Mouse (Mus musculus) layer of hippocampus, postnatal 14 days (tissue): Measurements from ENCODE around the gene Nek9. TPM values are rescaled to one million over a fixed set of nuclear protein-coding genes. Genes with fewer than 3 reads are reported as not detected.
A peak's percentile ranks its signal among the peaks of the same experiment; 100 is the strongest.
"Not testable (repeated sequence)": the region's sequence is repeated elsewhere in the genome, so short reads cannot be mapped to it uniquely, and the experiment has no call there.

Experiments used
- DNase-seq, 2 experiments: peaks; one replicate each; pipeline ENCODE4 v3.0.0; 2021 to 2022; ENCODE audit warnings: low spot score in 2 of 2, mixed read lengths in 1 of 2
- total RNA-seq, 2 experiments: library from RNA; stranded (reverse); gene quantifications; 2 replicates each; pipeline ENCODE4 v1.2.3; 2021

Gene Nek9
- total RNA-seq, 2 experiments from 2014 or later: 29.4 to 29.6 TPM

GRCm38 (mm10) chr12:85291541-85291940 is 47.6 kb downstream of the Nek9 start:
- DNase-seq: no peak

GRCm38 (mm10) chr12:85290633-85291032 is 48.5 kb downstream of the Nek9 start:
- DNase-seq: no peak

- DNase-seq: no peak
Measured at GRCm38 (mm10) chr12:85289157-85290000, 49.8 kb downstream of the Nek9 start.

GRCm38 (mm10) chr12:85288486-85289156 is 50.5 kb downstream of the Nek9 start, which contains the start of gene Zc2hc1c:
Gene Zc2hc1c, plus strand, starts transcription at chr12:85288591.
- DNase-seq: peak; percentile 53 to 70

- no peak for DNase-seq
Measured at GRCm38 (mm10) chr12:85287809-85288485, 51.2 kb downstream of the Nek9 start, which contains the start of gene Acyp1. Gene Acyp1, minus strand, starts transcription at chr12:85288438.

DNA sequence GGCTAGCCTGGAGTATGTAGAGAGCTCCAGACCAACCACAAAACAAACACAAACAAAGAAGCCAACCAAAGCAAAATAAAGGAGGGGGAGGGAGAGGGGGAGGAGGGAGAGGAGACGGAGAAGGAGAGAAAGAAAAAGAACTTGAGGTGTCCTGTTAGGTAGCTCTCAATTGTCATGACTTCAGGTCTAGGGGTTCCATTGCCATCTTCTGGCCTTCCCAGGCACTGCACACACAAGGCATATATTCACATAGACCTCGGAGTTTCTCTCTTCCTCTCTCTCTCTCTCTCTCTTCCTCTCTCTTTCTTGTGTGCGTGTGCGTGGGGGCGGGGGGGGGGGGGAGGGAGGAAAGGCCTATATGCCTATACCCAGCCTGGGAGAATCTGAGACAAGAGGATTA is 52.2 kb downstream of the Nek9 start:
- no peak for DNase-seq

DNA sequence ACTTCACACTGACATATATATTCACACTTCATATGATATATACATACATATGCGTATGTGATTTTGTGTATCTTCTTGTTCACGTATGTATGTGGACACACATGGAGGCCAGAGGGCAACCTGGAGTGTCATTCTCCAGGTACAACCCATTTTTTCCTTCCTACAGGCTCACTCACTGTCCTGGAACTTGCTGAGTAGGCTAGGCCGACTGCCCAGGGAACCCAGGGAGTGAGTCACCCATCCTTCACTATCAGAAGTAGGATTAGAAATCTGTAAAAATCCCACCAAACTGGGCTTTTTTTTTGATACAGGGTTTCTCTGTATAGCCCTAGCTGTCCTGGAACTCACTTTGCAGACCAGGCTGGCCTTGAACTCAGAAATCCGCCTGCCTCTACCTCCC is 54.2 kb downstream of the Nek9 start:
- no peak for DNase-seq

DNA sequence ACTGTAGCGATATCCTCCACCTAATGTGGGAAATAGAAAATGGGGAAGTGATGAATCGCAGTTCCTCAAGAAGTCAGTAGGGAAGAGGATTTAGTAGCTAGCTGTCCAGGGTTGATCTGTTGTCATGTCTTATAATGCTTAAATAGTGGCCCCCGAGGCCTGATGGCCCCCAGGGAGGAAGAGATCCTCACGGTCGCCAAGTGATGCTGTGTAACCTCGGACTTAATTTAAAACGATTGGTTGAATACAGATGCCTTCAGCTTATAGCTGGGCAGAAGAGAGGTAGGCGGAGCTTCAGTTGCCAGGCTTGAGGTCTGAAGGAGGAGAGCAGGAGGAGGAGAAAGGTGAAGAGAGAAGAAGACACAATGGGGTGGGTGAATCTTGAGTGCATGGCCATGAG is 54.8 kb downstream of the Nek9 start:
- no peak for DNase-seq

DNA sequence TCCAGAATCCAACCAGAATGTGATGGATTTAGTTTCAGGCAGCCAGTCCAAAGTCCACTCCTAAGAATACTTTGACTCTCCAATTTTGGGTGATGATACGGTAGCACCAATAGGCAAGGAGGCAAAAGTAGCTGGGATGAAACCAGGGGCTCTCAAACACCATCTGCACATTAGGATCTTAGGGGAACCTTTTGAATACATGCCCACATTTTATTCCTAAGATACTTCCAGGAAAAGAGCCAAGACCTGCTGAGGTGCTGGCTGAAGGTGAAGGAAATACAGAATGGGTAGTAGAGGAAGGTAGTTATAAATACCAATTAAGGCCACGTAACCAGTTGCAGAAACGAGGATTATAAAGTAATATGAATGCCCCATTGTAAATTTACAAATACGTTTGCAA is 57.4 kb downstream of the Nek9 start:
- not testable (repeated sequence) for DNase-seq

GRCm38 (mm10) chr12:85280845-85281651 is 58.1 kb downstream of the Nek9 start:
- DNase-seq: peak in 1 of 2 experiments; percentile 44

DNA sequence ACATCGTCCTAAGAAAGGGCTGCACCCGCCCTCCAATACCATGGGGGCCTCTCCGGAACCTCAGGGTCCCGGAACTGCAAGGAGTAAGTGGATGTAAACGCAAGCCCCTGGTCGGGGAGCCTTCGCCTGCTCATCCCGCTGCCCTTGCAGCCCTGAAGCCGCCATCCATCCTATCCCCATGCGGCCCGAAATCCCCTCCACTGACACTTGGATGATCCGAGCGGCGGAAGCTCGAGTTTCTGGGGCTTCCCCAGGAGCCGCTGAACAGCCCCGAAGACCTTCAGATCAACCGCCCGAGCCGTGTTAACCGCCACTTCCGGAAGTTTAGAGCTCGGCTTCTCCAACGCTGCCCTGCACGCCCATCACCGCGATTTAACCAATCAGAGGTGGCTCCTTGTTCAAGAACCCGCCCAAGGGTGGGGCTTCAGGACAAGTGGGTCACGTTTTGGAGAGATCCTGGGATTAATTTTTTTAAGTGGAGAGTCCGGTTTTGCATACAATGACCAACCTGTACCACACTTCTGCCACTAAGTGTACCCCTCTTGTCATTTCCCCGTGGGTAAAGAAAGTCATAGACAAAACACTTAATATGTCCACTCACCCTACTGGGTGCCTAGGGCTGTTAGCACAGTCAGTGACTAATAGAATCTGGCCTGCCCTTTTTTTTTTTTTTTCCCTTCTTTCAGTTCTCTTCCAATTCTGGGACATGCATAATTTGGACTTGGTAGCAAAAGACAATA is 58.9 kb downstream of the Nek9 start:
- peak; percentile 97 to 98 for DNase-seq

GRCm38 (mm10) chr12:85279396-85280080 is 59.6 kb downstream of the Nek9 start:
- DNase-seq: no peak

DNA sequence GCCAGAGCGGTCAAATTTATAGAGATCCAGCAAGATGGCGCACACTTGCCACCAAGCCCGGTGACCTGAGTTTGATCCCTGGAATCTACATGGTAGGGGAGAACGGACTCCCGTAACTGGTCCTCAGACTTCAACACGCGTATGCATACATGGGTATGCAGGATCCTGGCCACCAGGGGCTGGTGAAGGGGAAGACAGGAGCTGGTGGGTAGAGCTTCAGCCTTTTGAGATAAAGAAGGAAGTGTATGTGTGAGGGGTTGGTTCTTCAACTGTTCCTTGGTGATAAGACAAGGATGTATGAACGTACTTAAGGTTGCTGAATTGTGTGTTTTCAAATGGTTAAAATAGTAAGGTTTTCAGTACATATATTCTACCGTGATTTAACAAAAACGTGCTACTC is 60.2 kb downstream of the Nek9 start:
- no peak for DNase-seq

GRCm38 (mm10) chr12:85276273-85276672 is 62.9 kb downstream of the Nek9 start:
- DNase-seq: no peak

- no peak for DNase-seq
Measured at GRCm38 (mm10) chr12:85273508-85273907, 65.7 kb downstream of the Nek9 start.

GRCm38 (mm10) chr12:85271843-85272206 is 67.3 kb downstream of the Nek9 start:
- no peak for DNase-seq

DNA sequence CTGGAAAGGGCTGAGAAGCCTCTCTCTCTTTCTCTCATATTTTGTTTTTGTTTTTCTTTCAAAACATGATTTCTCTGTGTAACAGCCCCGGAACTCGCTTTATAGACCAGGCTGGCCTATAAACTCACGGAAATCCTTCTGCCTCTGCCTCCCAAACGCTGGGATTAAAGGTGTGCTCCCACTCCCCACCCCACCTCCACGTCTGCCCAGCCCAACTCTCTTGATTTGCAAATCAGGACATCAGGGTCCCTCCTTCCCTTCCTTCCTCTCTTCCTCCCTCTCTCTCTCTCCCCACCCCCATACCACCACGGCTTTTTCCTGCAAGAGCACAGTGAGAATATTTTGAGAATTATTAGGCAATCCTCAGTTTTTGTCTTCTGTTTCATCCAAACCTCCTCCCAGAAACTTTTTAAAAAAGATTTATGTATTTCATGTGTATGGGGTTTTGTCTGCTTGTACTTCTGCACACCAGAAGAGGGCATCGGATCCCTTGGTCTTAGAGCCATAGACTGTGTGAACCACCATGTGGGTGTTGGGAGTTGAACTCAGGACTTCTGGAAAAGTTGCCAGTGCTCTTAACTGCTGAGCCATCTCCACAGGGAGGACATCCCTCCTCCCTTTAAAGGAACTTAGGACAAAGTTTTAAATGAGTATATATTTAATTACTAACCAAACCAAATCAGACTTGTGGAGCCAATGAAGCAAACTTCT is 67.9 kb downstream of the Nek9 start:
- no peak for DNase-seq

DNA sequence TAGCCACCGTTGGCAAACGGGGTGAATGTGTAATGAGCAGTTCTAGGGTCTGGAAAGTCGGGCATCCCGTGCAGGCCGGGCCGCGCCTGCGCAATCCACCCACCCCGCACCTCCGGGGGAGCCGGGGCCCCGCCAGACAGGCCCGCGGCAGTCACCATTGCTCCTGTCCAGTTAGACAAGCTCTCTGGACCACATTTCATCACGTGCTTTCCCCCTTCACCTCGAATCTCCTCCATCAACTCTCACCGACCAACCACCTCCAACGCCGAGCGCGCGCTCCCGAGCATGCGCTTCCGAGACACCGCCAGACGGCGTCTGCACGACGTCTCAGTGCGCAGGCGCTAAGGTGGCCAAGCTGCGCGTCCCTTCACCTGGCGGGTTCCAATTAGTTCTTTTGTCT is 68.8 kb downstream of the Nek9 start, which contains the start of gene Mlh3:
Mlh3 (minus strand) TSS at position 281 of the 400 bp plus-strand sequence.
- peak; percentile 79 to 86 for DNase-seq

- DNase-seq: no peak
Measured at GRCm38 (mm10) chr12:85269821-85270220, 69.3 kb downstream of the Nek9 start.
